Mouse (Mus musculus) layer of hippocampus, postnatal 36 days (tissue): Measurements from ENCODE around the gene Mob4. TPM values are rescaled to one million over a fixed set of nuclear protein-coding genes. Genes with fewer than 3 reads are reported as not detected.

Experiments used
- DNase-seq, 2 experiments: peaks; one replicate each; pipeline ENCODE4 v3.0.0; 2022
- total RNA-seq, 2 experiments: library from RNA; stranded (reverse); gene quantifications; 2 replicates each; pipeline ENCODE4 v1.2.3; 2021

Mob4 gene
- total RNA-seq, 2 experiments from 2014 or later, result 54.6 to 62.5 TPM

- no peak for DNase-seq
Measured at GRCm38 (mm10) chr1:55132308-55132707, 1.3 kb downstream of the Mob4 start.

GRCm38 (mm10) chr1:55133173-55133572 lies 2.1 kb downstream of the Mob4 start:
- no peak for DNase-seq

GRCm38 (mm10) chr1:55134301-55134700 lies 3.3 kb downstream of the Mob4 start:
- no peak for DNase-seq

- DNase-seq, result no peak
Measured at GRCm38 (mm10) chr1:55135846-55136245, 4.8 kb downstream of the Mob4 start.

GRCm38 (mm10) chr1:55144338-55144737 lies 13.3 kb downstream of the Mob4 start:
- DNase-seq, result no peak

- DNase-seq, result peak in 1 of 2 experiments; percentile 31
Measured at GRCm38 (mm10) chr1:55145556-55145955, 14.5 kb downstream of the Mob4 start.

- no peak for DNase-seq
Measured at GRCm38 (mm10) chr1:55157329-55157728, 26.3 kb downstream of the Mob4 start.

GRCm38 (mm10) chr1:55158211-55158610 lies 27.2 kb downstream of the Mob4 start:
- DNase-seq, result no peak

- DNase-seq, result no peak
Measured at GRCm38 (mm10) chr1:55158821-55159220, 27.8 kb downstream of the Mob4 start.

- no peak for DNase-seq
Measured at GRCm38 (mm10) chr1:55160218-55160617, 29.2 kb downstream of the Mob4 start.

GRCm38 (mm10) chr1:55160831-55161638 lies 30.0 kb downstream of the Mob4 start:
- peak; percentile 47 to 59 for DNase-seq

GRCm38 (mm10) chr1:55161895-55162294 lies 30.9 kb downstream of the Mob4 start:
- no peak for DNase-seq

GRCm38 (mm10) chr1:55162781-55163180 lies 31.8 kb downstream of the Mob4 start:
- DNase-seq, result no peak

GRCm38 (mm10) chr1:55164005-55164404 lies 33.0 kb downstream of the Mob4 start:
- no peak for DNase-seq

GRCm38 (mm10) chr1:55167560-55167959 lies 36.5 kb downstream of the Mob4 start:
- DNase-seq, result no peak

GRCm38 (mm10) chr1:55168591-55168990 lies 37.6 kb downstream of the Mob4 start:
- DNase-seq, result no peak

GRCm38 (mm10) chr1:55171361-55172325 lies 40.6 kb downstream of the Mob4 start:
- no peak for DNase-seq

- DNase-seq, result no peak
Measured at GRCm38 (mm10) chr1:55173720-55174557, 42.9 kb downstream of the Mob4 start.

- no peak for DNase-seq
Measured at GRCm38 (mm10) chr1:55174558-55175034, 43.6 kb downstream of the Mob4 start.

- no peak for DNase-seq
Measured at GRCm38 (mm10) chr1:55179917-55180566, 49.0 kb downstream of the Mob4 start.

- no peak for DNase-seq
Measured at GRCm38 (mm10) chr1:55182392-55182791, 51.4 kb downstream of the Mob4 start.

GRCm38 (mm10) chr1:55185718-55186117 lies 54.7 kb downstream of the Mob4 start:
- no peak for DNase-seq
